Mouse (Mus musculus) sigmoid colon, adult 10 weeks (tissue): Measurements from ENCODE around the gene Chrnb1. TPM values are rescaled to one million over a fixed set of nuclear protein-coding genes. Genes with fewer than 3 reads are reported as not detected.

Experiments
- polyA plus RNA-seq: library from polyadenylated mRNA; stranded (reverse); fragments of 350-450 nt; fragmentation: Illumina TruSeq; extraction: RNeasy Lipid Tissue Mini Kit (QIAGEN cat#74804); gene quantifications from one replicate; pipeline ENCODE4 v1.2.3, GENCODE M21; 2014; ENCODE audit warnings: low read depth, low replicate concordance

Chrnb1 gene
- polyA plus RNA-seq = 4.0 TPM

DNA sequence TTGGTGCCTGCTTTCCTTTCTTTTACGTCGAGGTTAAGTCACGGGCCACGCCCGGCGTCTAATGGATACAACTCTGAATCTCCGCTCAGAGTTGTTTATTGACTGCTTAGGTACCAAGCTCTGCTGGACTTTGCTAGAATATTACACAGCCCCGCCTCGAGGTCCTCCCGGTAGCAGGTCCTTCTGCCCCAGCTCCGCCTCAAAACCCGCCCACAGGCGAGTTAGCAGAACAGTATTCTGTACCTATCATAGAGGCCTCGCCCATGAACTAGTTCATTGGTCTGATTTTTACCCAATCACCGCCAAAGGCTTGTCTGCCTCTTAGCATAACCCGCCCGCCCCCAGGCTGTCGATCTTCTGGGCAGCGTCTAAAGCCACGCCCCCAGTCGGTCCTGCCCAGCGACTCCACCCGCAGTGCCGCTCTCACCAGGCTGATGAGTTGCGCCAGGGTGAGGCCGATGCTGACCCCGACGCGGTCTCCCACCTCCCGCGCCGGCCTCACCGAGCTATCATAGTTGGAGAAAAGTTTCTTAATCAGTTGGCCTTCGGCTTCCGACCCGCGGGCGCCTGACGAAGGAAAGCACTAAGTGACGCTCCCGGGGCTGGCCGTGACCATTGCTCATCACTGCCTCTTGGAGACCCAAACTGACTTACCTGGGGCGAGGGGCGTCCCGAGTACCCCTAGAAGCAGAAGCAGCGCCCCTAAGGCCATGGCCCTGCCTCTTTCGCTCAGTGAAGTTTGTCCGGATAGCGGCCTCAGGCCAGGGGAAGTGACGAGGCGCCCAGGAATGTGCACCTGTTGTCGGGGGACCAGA lies at the start of gene Chrnb1:
Chrnb1 (minus strand) TSS at position 776 of the 815 bp plus-strand sequence.

DNA sequence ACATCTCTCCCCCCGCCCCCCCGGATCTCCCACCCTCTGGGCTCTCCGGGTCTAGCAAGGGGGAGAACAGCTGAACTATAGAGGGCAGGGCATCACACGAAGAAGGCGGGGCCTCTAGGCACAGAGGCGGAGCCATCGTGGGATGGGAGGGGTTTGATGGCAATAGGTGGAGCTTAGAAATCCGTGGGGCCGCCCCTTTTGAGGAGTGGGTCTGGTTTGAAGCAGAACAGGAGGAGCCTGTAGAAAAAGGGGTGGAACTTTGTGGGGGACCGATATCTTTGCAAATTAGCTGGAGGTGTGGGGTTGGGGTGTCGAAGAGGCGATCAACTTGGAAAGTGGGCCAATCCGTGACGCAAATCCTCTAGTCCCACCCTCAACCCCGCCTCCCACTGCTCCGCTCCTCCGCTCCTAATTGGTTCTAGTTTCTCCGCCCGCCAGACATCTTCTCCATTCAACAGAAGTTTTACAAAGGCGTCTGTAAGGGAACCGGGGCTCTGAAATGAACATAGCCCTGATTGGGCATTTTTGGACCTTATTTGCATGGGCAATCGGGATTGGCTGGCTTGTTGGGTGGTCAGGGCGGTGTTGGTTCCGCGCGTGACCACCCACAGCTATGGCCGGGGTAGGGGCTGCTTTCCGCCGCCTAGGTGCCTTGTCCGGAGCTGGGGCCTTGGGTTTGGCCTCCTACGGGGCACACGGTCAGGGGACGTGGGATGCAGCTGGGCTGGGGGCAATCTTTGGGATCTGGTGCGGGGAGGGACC lies 42.4 kb upstream of the Chrnb1 start, which contains the start of gene Tmem256:
Tmem256 (plus strand) TSS at position 563 of the 762 bp plus-strand sequence.

DNA sequence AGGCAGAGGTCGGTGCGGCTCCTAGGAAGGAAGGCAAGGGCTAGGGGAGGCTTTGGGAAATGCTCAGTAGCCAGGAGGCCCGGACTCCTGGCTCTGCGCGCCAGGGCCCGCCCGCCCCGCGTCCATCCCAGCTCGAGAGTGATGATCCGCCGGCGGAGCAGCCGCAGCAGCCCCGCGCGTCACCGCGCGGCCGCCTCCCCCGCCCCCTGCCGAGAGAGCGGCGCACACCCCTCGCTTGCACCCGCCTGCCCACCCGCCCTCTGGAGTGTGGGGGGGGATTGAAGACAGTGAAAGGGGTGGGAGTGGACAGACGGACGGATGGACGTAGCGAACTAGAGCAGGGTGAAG lies 41.8 kb upstream of the Chrnb1 start, which contains the start of gene Nlgn2:
Nlgn2 (minus strand) TSS at position 181 of the 348 bp plus-strand sequence.

DNA sequence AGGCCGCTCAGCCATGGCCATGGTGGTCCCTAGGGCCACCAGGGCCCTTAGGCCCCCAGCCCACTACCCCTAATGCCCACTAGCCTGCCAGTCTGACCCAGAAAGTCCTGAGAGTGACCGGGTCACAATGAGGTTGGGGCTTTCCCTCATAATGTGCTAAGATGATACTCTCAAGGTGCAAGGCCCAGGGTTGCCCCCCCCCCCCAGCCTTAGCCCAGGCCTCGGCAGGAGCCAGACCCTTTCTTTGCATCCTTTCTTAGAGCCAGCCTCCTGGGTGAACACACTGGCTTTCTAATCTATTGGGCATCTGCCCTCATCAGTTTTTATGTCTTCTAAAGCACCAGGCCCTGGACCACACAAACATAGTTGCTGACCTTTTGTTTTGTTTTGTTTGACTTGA lies 26.3 kb upstream of the Chrnb1 start, which contains the start of gene Spem1:
Spem1 (minus strand) TSS at position 101 of the 400 bp plus-strand sequence.

DNA sequence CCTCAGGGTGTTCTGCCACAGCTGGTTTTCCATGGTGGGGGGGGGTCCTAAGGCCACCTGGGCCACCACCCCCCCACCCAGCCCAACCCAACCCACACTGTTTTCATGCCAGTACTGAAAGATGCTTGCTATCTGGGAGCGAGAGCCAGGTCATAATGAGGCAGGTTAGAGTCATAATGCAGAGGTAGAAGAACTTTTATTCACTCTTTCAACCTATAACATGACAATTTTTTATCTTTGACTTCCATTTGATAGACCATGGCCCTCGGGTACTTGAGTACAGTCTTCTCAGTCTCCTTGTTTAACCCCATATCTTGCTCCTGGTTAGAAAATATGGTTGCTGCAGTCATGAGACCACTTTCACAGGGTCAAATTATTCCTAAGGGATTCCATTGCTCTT lies 22.6 kb upstream of the Chrnb1 start, which contains the start of gene Spem2:
Spem2 (minus strand) TSS at position 101 of the 400 bp plus-strand sequence.

GRCm38 (mm10) chr11:69815155-69815554 lies 19.4 kb upstream of the Chrnb1 start, which contains the start of gene Gm39566:
TSS of gene Gm39566 (minus strand) at chr11:69815298.

GRCm38 (mm10) chr11:69804972-69805909 lies 9.5 kb upstream of the Chrnb1 start, which contains the start of gene Tmem102:
TSS of gene Tmem102 (minus strand) at chr11:69805624.

GRCm38 (mm10) chr11:69801379-69801977 lies 5.7 kb upstream of the Chrnb1 start, which contains the start of gene Fgf11:
TSS of gene Fgf11 (minus strand) at chr11:69801857.

GRCm38 (mm10) chr11:69765221-69766125 lies 30.3 kb downstream of the Chrnb1 start, which contains the start of gene Zbtb4:
TSS of gene Zbtb4 (plus strand) at chr11:69765912.

DNA sequence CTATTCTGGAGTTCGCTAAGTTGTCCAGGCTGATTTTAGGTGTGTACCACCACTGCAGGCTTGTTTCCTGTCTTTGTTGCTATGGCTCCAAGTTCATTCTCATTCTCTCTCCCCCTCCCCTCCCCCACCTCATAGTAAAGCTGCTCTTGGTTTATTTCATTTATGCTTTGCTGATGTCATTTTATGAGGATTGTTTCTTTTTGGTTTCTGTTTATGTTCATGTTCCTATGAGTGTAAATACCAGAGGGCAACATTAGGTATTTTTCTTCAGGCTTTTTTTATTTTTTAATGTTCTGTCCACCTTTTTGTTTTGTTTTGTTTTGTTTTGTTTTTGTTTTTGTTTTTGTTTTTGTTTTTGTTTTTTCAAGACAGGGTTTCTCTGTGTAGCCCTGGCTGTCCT lies 33.9 kb downstream of the Chrnb1 start, which contains the start of gene Slc35g3:
Slc35g3 (minus strand) TSS at position 101 of the 400 bp plus-strand sequence.

GRCm38 (mm10) chr11:69758478-69758970 lies 37.2 kb downstream of the Chrnb1 start, which contains the start of gene Polr2a:
TSS of gene Polr2a (minus strand) at chr11:69758637.

Other genes starting within 250 kb of the Chrnb1 start
- gene Dnah2, start 246.8 kb downstream of the Chrnb1 start, polyA plus RNA-seq = 0.13 TPM
- 0.38 TPM for gene Efnb3, start 235.7 kb downstream of the Chrnb1 start, polyA plus RNA-seq
- 1.9 TPM for gene Wrap53, start 215.7 kb downstream of the Chrnb1 start, polyA plus RNA-seq
- gene Trp53, start 215.6 kb downstream of the Chrnb1 start, polyA plus RNA-seq = 6.8 TPM
- gene Atp1b2, start 190.0 kb downstream of the Chrnb1 start, polyA plus RNA-seq = 6.9 TPM
- gene Shbg, start 178.0 kb downstream of the Chrnb1 start, polyA plus RNA-seq = not detected
- gene Sat2, start 173.9 kb downstream of the Chrnb1 start, polyA plus RNA-seq = 1.7 TPM
- gene Fxr2, start 163.0 kb downstream of the Chrnb1 start, polyA plus RNA-seq = 12.4 TPM
- not detected for gene Sox15, start 140.6 kb downstream of the Chrnb1 start, polyA plus RNA-seq
- 20.3 TPM for gene Mpdu1, start 133.3 kb downstream of the Chrnb1 start, polyA plus RNA-seq
- gene Cd68, start 129.8 kb downstream of the Chrnb1 start, polyA plus RNA-seq = 2.6 TPM
- 463 TPM for gene Eif4a1, start 123.5 kb downstream of the Chrnb1 start, polyA plus RNA-seq
- 129 TPM for gene Senp3, start 113.9 kb downstream of the Chrnb1 start, polyA plus RNA-seq
- 38.2 TPM for gene Tnfsf13, start 110.2 kb downstream of the Chrnb1 start, polyA plus RNA-seq
- 1.6 TPM for gene Tnfsf12, start 100.1 kb downstream of the Chrnb1 start, polyA plus RNA-seq
- 8.2 TPM for gene Tnfsfm13, start 99.8 kb downstream of the Chrnb1 start, polyA plus RNA-seq
- gene Polr2a, start 37.3 kb downstream of the Chrnb1 start, polyA plus RNA-seq = 25.7 TPM
- not detected for gene Slc35g3, start 34.0 kb downstream of the Chrnb1 start, polyA plus RNA-seq
- gene Zbtb4, start 30.0 kb downstream of the Chrnb1 start, polyA plus RNA-seq = 17.7 TPM
- 9.5 TPM for gene Fgf11, start 5.9 kb upstream of the Chrnb1 start, polyA plus RNA-seq
- 11.7 TPM for gene Tmem102, start 9.7 kb upstream of the Chrnb1 start, polyA plus RNA-seq
- not detected for gene Gm39566, start 19.4 kb upstream of the Chrnb1 start, polyA plus RNA-seq
- not detected for gene Spem2, start 22.5 kb upstream of the Chrnb1 start, polyA plus RNA-seq
- not detected for gene Spem1, start 26.2 kb upstream of the Chrnb1 start, polyA plus RNA-seq
- gene Nlgn2, start 41.8 kb upstream of the Chrnb1 start, polyA plus RNA-seq = 0.88 TPM
- gene Tmem256, start 42.6 kb upstream of the Chrnb1 start, polyA plus RNA-seq = 18.5 TPM
- gene Plscr3, start 50.4 kb upstream of the Chrnb1 start, polyA plus RNA-seq = 0.98 TPM
- 5.4 TPM for gene Tnk1, start 62.8 kb upstream of the Chrnb1 start, polyA plus RNA-seq
- gene Tmem95, start 82.1 kb upstream of the Chrnb1 start, polyA plus RNA-seq = not detected
- 2.9 TPM for gene Kctd11, start 85.5 kb upstream of the Chrnb1 start, polyA plus RNA-seq
- 0.57 TPM for gene Acap1, start 99.6 kb upstream of the Chrnb1 start, polyA plus RNA-seq
- 3.7 TPM for gene 2810408A11Rik, start 105.0 kb upstream of the Chrnb1 start, polyA plus RNA-seq
- 2.6 TPM for gene Neurl4, start 105.1 kb upstream of the Chrnb1 start, polyA plus RNA-seq
- gene Gps2, start 117.9 kb upstream of the Chrnb1 start, polyA plus RNA-seq = 18.3 TPM
- gene Eif5a, start 126.0 kb upstream of the Chrnb1 start, polyA plus RNA-seq = 144 TPM
- gene Ybx2, start 139.9 kb upstream of the Chrnb1 start, polyA plus RNA-seq = 22.3 TPM
- gene Slc2a4, start 152.2 kb upstream of the Chrnb1 start, polyA plus RNA-seq = 0.98 TPM
- gene Cldn7, start 168.8 kb upstream of the Chrnb1 start, polyA plus RNA-seq = 214 TPM
- gene Ctdnep1, start 185.2 kb upstream of the Chrnb1 start, polyA plus RNA-seq = 55.0 TPM
- 5.0 TPM for gene Elp5, start 186.6 kb upstream of the Chrnb1 start, polyA plus RNA-seq
- 508 TPM for gene Gabarap, start 195.2 kb upstream of the Chrnb1 start, polyA plus RNA-seq
- gene Phf23, start 199.8 kb upstream of the Chrnb1 start, polyA plus RNA-seq = 22.4 TPM
- 0.63 TPM for gene Dvl2, start 204.7 kb upstream of the Chrnb1 start, polyA plus RNA-seq
- gene Acadvl, start 219.5 kb upstream of the Chrnb1 start, polyA plus RNA-seq = 9.9 TPM
- gene Dlg4, start 221.0 kb upstream of the Chrnb1 start, polyA plus RNA-seq = 1.0 TPM